Mouse (Mus musculus) macrophage (primary cell): Measurements from ENCODE around the gene Paqr8. TPM values are rescaled to one million over a fixed set of nuclear protein-coding genes. Genes with fewer than 3 reads are reported as not detected.
"Not testable (repeated sequence)": the region's sequence is repeated elsewhere in the genome, so short reads cannot be mapped to it uniquely, and the experiment has no call there.

ENCODE experiments used
- H3K27ac ChIP-seq: fragments of 350-480 bp; formaldehyde crosslinking; 2 replicates; pipeline ENCODE4 v1.9.0; 2021
- H3K36me3 ChIP-seq: fragments of 350-480 bp; formaldehyde crosslinking; 2 replicates; pipeline ENCODE4 v1.9.0; 2021; ENCODE audit errors: inconsistent target
- H3K4me3 ChIP-seq: fragments of 350-480 bp; formaldehyde crosslinking; 2 replicates; pipeline ENCODE4 v1.9.0; 2021; ENCODE audit errors: inconsistent target
- H3K79me2 ChIP-seq: fragments of 350-480 bp; formaldehyde crosslinking; 2 replicates; pipeline ENCODE4 v1.9.0; 2021; ENCODE audit errors: inconsistent target
- WGBS: methylation state at CpG from one replicate; pipeline ENCODE4 v1.1.7; 2026; ENCODE audit warnings: inconsistent platforms; ENCODE audit not compliant: missing documents; 5-methylcytosine and 5-hydroxymethylcytosine counted together
- polyA plus RNA-seq: library from polyadenylated mRNA; stranded (reverse); fragments of 250-400 nt; gene quantifications from 3 replicates; pipeline ENCODE4 v1.2.4, GENCODE M21; 2018; ENCODE audit warnings: inconsistent platforms

Paqr8 gene
- polyA plus RNA-seq, 1 experiment from 2014 or later = 0.11 TPM

GRCm38 (mm10) chr1:20922612-20923399 is 32.4 kb downstream of the Paqr8 start:
- Histone ChIP-seq H3K36me3 (no peaks in the 10 kb centered on the region), H3K79me2 (no peaks in the 10 kb centered on the region), H3K27ac (no peak overlapping the region), H3K4me3 (no peak overlapping the region)
- 68% methylated on average over 11 of the region's 11 CpGs for WGBS

- H3K4me3 ChIP-seq, H3K79me2 ChIP-seq, H3K27ac ChIP-seq, H3K36me3 ChIP-seq: not testable (repeated sequence)
- 81% methylated on average over 6 of the region's 7 CpGs for WGBS
Observed at GRCm38 (mm10) chr1:20925324-20925723, 34.9 kb downstream of the Paqr8 start.

GRCm38 (mm10) chr1:20925926-20926325 is 35.5 kb downstream of the Paqr8 start:
- Histone ChIP-seq H3K36me3 (no peaks in the 10 kb centered on the region), H3K27ac (no peak overlapping the region), H3K4me3 (no peak overlapping the region), H3K79me2 (no peaks in the 10 kb centered on the region)
- 54% methylated on average over 4 of the region's 4 CpGs for WGBS

- WGBS = 75% methylated on average over 4 of the region's 4 CpGs
- H3K4me3 ChIP-seq = no peak overlapping the region
- H3K27ac ChIP-seq = no peak overlapping the region
- H3K79me2 ChIP-seq = no peaks in the 10 kb centered on the region
- no peaks in the 10 kb centered on the region for H3K36me3 ChIP-seq
Observed at GRCm38 (mm10) chr1:20926376-20926775, 36.0 kb downstream of the Paqr8 start.

- Histone ChIP-seq H3K27ac (no peak overlapping the region), H3K79me2 (no peaks in the 10 kb centered on the region), H3K4me3 (no peak overlapping the region), H3K36me3 (no peaks in the 10 kb centered on the region)
- WGBS = 3% methylated on average over 4 of the region's 4 CpGs
Observed at GRCm38 (mm10) chr1:20928487-20928886, 38.1 kb downstream of the Paqr8 start.

GRCm38 (mm10) chr1:20933457-20933856 is 43.1 kb downstream of the Paqr8 start:
- WGBS = 12% methylated on average over 7 of the region's 7 CpGs
- Histone ChIP-seq H3K4me3 (no peak overlapping the region), H3K36me3 (no peaks in the 10 kb centered on the region), H3K27ac (no peak overlapping the region), H3K79me2 (no peaks in the 10 kb centered on the region)

- 92% methylated on average over 16 of the region's 22 CpGs for WGBS
- Histone ChIP-seq H3K36me3 (no peaks in the 10 kb centered on the region), H3K27ac (no peak overlapping the region), H3K79me2 (no peaks in the 10 kb centered on the region), H3K4me3 (no peak overlapping the region)
Observed at GRCm38 (mm10) chr1:20935106-20935505, 44.7 kb downstream of the Paqr8 start.

GRCm38 (mm10) chr1:20939046-20939445 is 48.6 kb downstream of the Paqr8 start:
- H3K79me2 ChIP-seq = no peaks in the 10 kb centered on the region
- no peaks in the 10 kb centered on the region for H3K36me3 ChIP-seq
- H3K27ac ChIP-seq = no peak overlapping the region
- H3K4me3 ChIP-seq = no peak overlapping the region
- 37% methylated on average over 3 of the region's 3 CpGs for WGBS

GRCm38 (mm10) chr1:20940151-20940550 is 49.7 kb downstream of the Paqr8 start:
- no peak overlapping the region for H3K27ac ChIP-seq
- H3K79me2 ChIP-seq = no peaks in the 10 kb centered on the region
- WGBS = 72% methylated on average over 9 of the region's 16 CpGs
- H3K4me3 ChIP-seq = no peak overlapping the region
- no peaks in the 10 kb centered on the region for H3K36me3 ChIP-seq

GRCm38 (mm10) chr1:20941322-20941721 is 50.9 kb downstream of the Paqr8 start:
- whole genome bisulfite sequencing = 17% methylated on average over 2 of the region's 2 CpGs
- Histone ChIP-seq H3K36me3 (no peaks in the 10 kb centered on the region), H3K4me3 (no peak overlapping the region), H3K79me2 (no peaks in the 10 kb centered on the region), H3K27ac (no peak overlapping the region)

GRCm38 (mm10) chr1:20941857-20942256 is 51.5 kb downstream of the Paqr8 start:
- H3K27ac ChIP-seq = no peak overlapping the region

GRCm38 (mm10) chr1:20943016-20943415 is 52.6 kb downstream of the Paqr8 start:
- no peak overlapping the region for H3K27ac ChIP-seq
- no peak overlapping the region for H3K4me3 ChIP-seq
- no peaks in the 10 kb centered on the region for H3K36me3 ChIP-seq
- WGBS = 96% methylated on average over 2 of the region's 2 CpGs
- H3K79me2 ChIP-seq = no peaks in the 10 kb centered on the region

More at GRCm38 (mm10) chr1:20941857-20942256, 51.5 kb downstream of the Paqr8 start:
- Histone ChIP-seq H3K79me2 (no peaks in the 10 kb centered on the region), H3K4me3 (no peak overlapping the region), H3K36me3 (no peaks in the 10 kb centered on the region)
- WGBS = 91% methylated on average over 7 of the region's 7 CpGs

- 3% methylated on average over 20 of the region's 23 CpGs for WGBS
- Histone ChIP-seq H3K27ac (no peak within 1 kb of the TSS), H3K36me3 (no peaks in the 10 kb centered on the region), H3K79me2 (no peaks in the 10 kb centered on the region), H3K4me3 (peak within 1 kb of the TSS; percentile 27)
Observed at GRCm38 (mm10) chr1:20951300-20951763, 60.9 kb downstream of the Paqr8 start, which contains the start of gene Efhc1. Efhc1 (plus strand) TSS chr1:20951626.

GRCm38 (mm10) chr1:20951799-20952198 is 61.4 kb downstream of the Paqr8 start:
- WGBS = 21% methylated on average over 16 of the region's 16 CpGs
- H3K4me3 ChIP-seq = peak overlapping the region; percentile 27

GRCm38 (mm10) chr1:20954876-20955275 is 64.5 kb downstream of the Paqr8 start:
- no peak overlapping the region for H3K4me3 ChIP-seq

More at GRCm38 (mm10) chr1:20951799-20952198, 61.4 kb downstream of the Paqr8 start:
- no peak overlapping the region for H3K27ac ChIP-seq
- H3K36me3 ChIP-seq = no peaks in the 10 kb centered on the region
- H3K79me2 ChIP-seq = no peaks in the 10 kb centered on the region

More at GRCm38 (mm10) chr1:20954876-20955275, 64.5 kb downstream of the Paqr8 start:
- Histone ChIP-seq H3K36me3 (no peaks in the 10 kb centered on the region), H3K79me2 (no peaks in the 10 kb centered on the region), H3K27ac (no peak overlapping the region)
- 76% methylated on average over 3 of the region's 3 CpGs for WGBS
